Mouse (Mus musculus) G1E (cell line): ENCODE measurements around the gene Zfp653. TPM values are rescaled to one million over a fixed set of nuclear protein-coding genes. Genes with fewer than 3 reads are reported as not detected.
"Not testable (repeated sequence)": the region's sequence is repeated elsewhere in the genome, so short reads cannot be mapped to it uniquely, and the experiment has no call there.

Experiments used
- ATAC-seq: 2 replicates; pipeline ENCODE4 v1.8.0; 2016; ENCODE audit warnings: mild to moderate bottlenecking; ENCODE audit not compliant: insufficient number of reproducible peaks, poor library complexity, low FRiP score, severe bottlenecking; ENCODE audit errors: extremely low read depth
- DNase-seq: peaks from one replicate; pipeline ENCODE4 v3.0.0; 2012; ENCODE audit warnings: low spot score
- H3K27me3 ChIP-seq: 2 replicates; pipeline ENCODE4 v1.6.1; 2012; ENCODE audit warnings: mild to moderate bottlenecking, low read length, inconsistent platforms; ENCODE audit not compliant: insufficient read depth
- H3K36me3 ChIP-seq: replicated peaks from 2 replicates; pipeline ENCODE3; 2012; ENCODE audit warnings: mild to moderate bottlenecking, inconsistent platforms
- H3K4me1 ChIP-seq: 2 replicates; pipeline ENCODE4 v1.6.1; 2012; ENCODE audit warnings: low read depth, low read length, inconsistent platforms, mixed read lengths; ENCODE audit not compliant: insufficient read depth
- H3K4me3 ChIP-seq: 2 replicates; pipeline ENCODE4 v1.5.1; 2012; ENCODE audit warnings: low read depth, mild to moderate bottlenecking, inconsistent platforms, low read length, moderate library complexity, mixed read lengths
- H3K9me3 ChIP-seq: replicated peaks from 2 replicates; pipeline ENCODE4 v1.6.1; 2012; ENCODE audit warnings: inconsistent platforms
- CTCF ChIP-seq: IDR thresholded peaks from 2 replicates; pipeline ENCODE4 v1.5.1; 2012; ENCODE audit warnings: low read depth, low read length, inconsistent platforms, mixed read lengths
- GATA1 ChIP-seq: IDR thresholded peaks from 2 replicates; pipeline ENCODE4 v1.6.1; 2012; ENCODE audit warnings: borderline replicate concordance, low read length, inconsistent platforms, mixed read lengths
- GATA2 ChIP-seq: IDR thresholded peaks from 2 replicates; pipeline ENCODE4 v1.6.1; 2012; ENCODE audit warnings: low read depth, low read length, inconsistent platforms, borderline replicate concordance
- POLR2AphosphoS5 ChIP-seq: IDR thresholded peaks from 2 replicates; pipeline ENCODE4 v1.6.1; 2012; ENCODE audit warnings: low read depth, low read length, inconsistent platforms; ENCODE audit not compliant: insufficient replicate concordance
- TAL1 ChIP-seq: conservative IDR thresholded peaks from 2 replicates; pipeline ENCODE4 v1.6.1; 2012; ENCODE audit warnings: low read depth, low read length, inconsistent platforms, mixed read lengths
- polyA plus RNA-seq: library from polyadenylated mRNA; stranded (reverse); fragments of >175 nt; gene quantifications from 2 replicates; pipeline ENCODE4 v1.2.3, GENCODE M21; 2012
- total RNA-seq, 2 experiments: library from RNA; stranded (forward) in 1 of 2; stranded (reverse) in 1 of 2; fragments of 200-1000 nt in 1 of 2; fragments of >200 nt in 1 of 2; fragmentation: Nextera tagmentation in 1 of 2; gene quantifications; 2 replicates each; pipeline ENCODE4 v1.2.3; 2014 to 2017

Zfp653 gene
- total and polyA plus RNA-seq, 3 experiments, result 7.3 to 19.0 (median 9.1) TPM

- Histone ChIP-seq H3K9me3 (no peaks in the 10 kb centered on the region), H3K27me3 (no peaks in the 10 kb centered on the region), H3K4me3 (no peak overlapping the region), H3K36me3 (peaks cover 86% of the 10 kb centered on the region), H3K4me1 (peaks cover 14% of the 10 kb centered on the region)
- TF ChIP-seq POLR2AphosphoS5 (no peak), TAL1 (no peak), GATA2 (no peak), CTCF (no peak), GATA1 (no peak)
- DNase-seq, result no peak
- no peak for ATAC-seq
These were observed 5.0 kb upstream of the Zfp653 start for GRCm38 (mm10) chr9:22076223-22076622.

- H3K9me3 ChIP-seq, H3K4me3 ChIP-seq, DNase-seq, H3K27me3 ChIP-seq, ATAC-seq: not testable (repeated sequence)
- peaks cover 14% of the 10 kb centered on the region for H3K4me1 ChIP-seq
- peaks cover 82% of the 10 kb centered on the region for H3K36me3 ChIP-seq
These were observed 4.6 kb upstream of the Zfp653 start for GRCm38 (mm10) chr9:22075778-22076177.

GRCm38 (mm10) chr9:22072276-22072675 lies 1.1 kb upstream of the Zfp653 start:
- TF ChIP-seq POLR2AphosphoS5 (no peak), TAL1 (no peak), CTCF (no peak), GATA1 (no peak), GATA2 (no peak)
- H3K4me3 ChIP-seq, result no peak overlapping the region; the same call in 1 of the 2 replicates
- no peaks in the 10 kb centered on the region for H3K9me3 ChIP-seq
- no peak for ATAC-seq
- no peak for DNase-seq
- peaks cover 82% of the 10 kb centered on the region for H3K36me3 ChIP-seq
- H3K27me3 ChIP-seq, result no peaks in the 10 kb centered on the region
- H3K4me1 ChIP-seq, result peaks cover 29% of the 10 kb centered on the region

- no peak for DNase-seq
- TF ChIP-seq POLR2AphosphoS5 (no peak), GATA1 (no peak), GATA2 (no peak), CTCF (no peak), TAL1 (no peak)
- Histone ChIP-seq H3K4me3 (peak overlapping the region; percentile 87), H3K36me3 (peaks cover 85% of the 10 kb centered on the region), H3K9me3 (no peaks in the 10 kb centered on the region), H3K27me3 (no peaks in the 10 kb centered on the region), H3K4me1 (peaks cover 29% of the 10 kb centered on the region)
- no peak for ATAC-seq
These were observed 1.2 kb downstream of the Zfp653 start for GRCm38 (mm10) chr9:22069881-22070553.

DNA sequence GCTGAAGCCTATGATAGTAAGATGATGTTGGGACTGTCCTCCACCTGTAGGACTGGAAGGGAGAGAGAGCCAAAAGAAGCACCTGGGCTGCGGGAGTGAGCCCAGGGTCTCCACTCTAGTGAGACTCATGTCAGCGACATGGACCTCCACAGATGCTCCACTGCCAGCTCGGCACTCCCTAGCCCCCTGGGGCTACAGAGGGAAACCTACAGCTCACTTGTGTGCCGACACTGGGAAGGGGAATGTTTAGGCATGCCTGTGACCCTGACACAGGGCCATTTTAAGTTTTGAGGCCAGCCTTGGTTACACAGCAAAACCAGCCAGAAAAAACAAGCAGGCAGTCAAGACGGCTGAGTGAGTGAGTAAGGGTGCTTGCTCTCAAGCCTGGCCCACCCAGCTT lies 4.0 kb downstream of the Zfp653 start:
- no peak for ATAC-seq
- no peaks in the 10 kb centered on the region for H3K9me3 ChIP-seq
- no peak for TF ChIP-seq POLR2AphosphoS5
- H3K27me3 ChIP-seq, result no peaks in the 10 kb centered on the region
- DNase-seq, result no peak
- peaks cover 85% of the 10 kb centered on the region for H3K36me3 ChIP-seq
- no peak overlapping the region for H3K4me3 ChIP-seq
- H3K4me1 ChIP-seq, result peaks cover 21% of the 10 kb centered on the region

- H3K27me3 ChIP-seq, result no peaks in the 10 kb centered on the region
- H3K9me3 ChIP-seq, result no peaks in the 10 kb centered on the region
- peaks cover 89% of the 10 kb centered on the region for H3K36me3 ChIP-seq
- ATAC-seq (no peak), DNase-seq (peak; percentile 32)
- no peak for TF ChIP-seq GATA1
- TF ChIP-seq CTCF, result peak; percentile 59
- no peak overlapping the region for H3K4me3 ChIP-seq
- peaks cover 17% of the 10 kb centered on the region for H3K4me1 ChIP-seq
These were observed 4.7 kb downstream of the Zfp653 start for GRCm38 (mm10) chr9:22066433-22066832.

- H3K9me3 ChIP-seq, result no peaks in the 10 kb centered on the region
- DNase-seq, result no peak
- H3K4me3 ChIP-seq, result no peak overlapping the region
- H3K4me1 ChIP-seq, result peaks cover 17% of the 10 kb centered on the region
- H3K36me3 ChIP-seq, result peaks cover 96% of the 10 kb centered on the region
- no peak for TF ChIP-seq POLR2AphosphoS5
- no peaks in the 10 kb centered on the region for H3K27me3 ChIP-seq
- no peak for ATAC-seq
These were observed 5.5 kb downstream of the Zfp653 start for GRCm38 (mm10) chr9:22065642-22066041.
